Mouse (Mus musculus) CH12.LX (cell line): Measurements from ENCODE around the gene Ate1. TPM values are rescaled to one million over a fixed set of nuclear protein-coding genes. Genes with fewer than 3 reads are reported as not detected.

Experiments used
- DNase-seq: peaks from one replicate; pipeline ENCODE4 v3.0.0-alpha.2; 2013; ENCODE audit errors: extremely low read depth
- H3K27ac ChIP-seq: 2 replicates; pipeline ENCODE4 v1.5.1; 2012; ENCODE audit warnings: low read depth, mild to moderate bottlenecking, control low read depth, moderate library complexity; ENCODE audit not compliant: insufficient read depth
- H3K27me3 ChIP-seq: replicated peaks from 2 replicates; pipeline ENCODE3; 2012; ENCODE audit warnings: inconsistent platforms
- H3K36me3 ChIP-seq, 2 experiments: replicated peaks in 1 of 2; 2 replicates each; pipeline versions ENCODE3 to v1.6.1; 2012; ENCODE audit warnings: inconsistent platforms in 1 of 2, low read length in 1 of 2, mild to moderate bottlenecking in 1 of 2, mixed read lengths in 1 of 2, moderate library complexity in 1 of 2; ENCODE audit not compliant: control insufficient read depth in 1 of 2, insufficient read depth in 1 of 2
- H3K4me1 ChIP-seq, 2 experiments: 2 replicates each; pipeline ENCODE4 v1.6.1; 2012; ENCODE audit warnings: inconsistent platforms in 1 of 2, moderate library complexity in 1 of 2; ENCODE audit not compliant: insufficient read depth in 2 of 2, control insufficient read depth in 1 of 2
- H3K4me2 ChIP-seq: 2 replicates; pipeline ENCODE4 v1.6.1; 2012; ENCODE audit warnings: low read depth, mild to moderate bottlenecking, control low read depth; ENCODE audit not compliant: poor library complexity, insufficient read depth, severe bottlenecking
- H3K4me3 ChIP-seq, 3 experiments: fragments of 150-350 bp in 1 of 3; sonication (generic) in 1 of 3; replicated peaks in 1 of 3; 2 replicates each; pipeline versions ENCODE3 to v1.5.1; 2011 to 2012; ENCODE audit warnings: low read depth in 2 of 3, low read length in 2 of 3, mild to moderate bottlenecking in 2 of 3, moderate library complexity in 2 of 3, control low read depth in 1 of 3, improper control_type of control experiment in 1 of 3, inconsistent platforms in 1 of 3, mixed read lengths in 1 of 3; ENCODE audit not compliant: poor library complexity in 1 of 3
- H3K79me2 ChIP-seq: replicated peaks from 2 replicates; pipeline ENCODE4 v1.6.1; 2012; ENCODE audit warnings: mild to moderate bottlenecking, moderate library complexity; ENCODE audit not compliant: control insufficient read depth, poor library complexity, insufficient read depth, severe bottlenecking; ENCODE audit errors: extremely low read depth
- H3K9ac ChIP-seq: 2 replicates; pipeline ENCODE4 v1.6.1; 2012; ENCODE audit warnings: low read depth, mild to moderate bottlenecking, control low read depth, moderate library complexity; ENCODE audit not compliant: insufficient read depth
- H3K9me3 ChIP-seq: replicated peaks from 2 replicates; pipeline ENCODE3; 2012; ENCODE audit warnings: low read length, inconsistent platforms, mixed read lengths
- ELF1 ChIP-seq: IDR thresholded peaks from 2 replicates; pipeline ENCODE4 v1.6.1; 2014; ENCODE audit warnings: low read depth, mild to moderate bottlenecking, inconsistent platforms, low read length, improper control_type of control experiment
- JUN ChIP-seq: IDR thresholded peaks from 2 replicates; pipeline ENCODE4 v1.6.1; 2011; ENCODE audit warnings: low read depth, mild to moderate bottlenecking, low read length, improper control_type of control experiment, moderate library complexity; ENCODE audit not compliant: insufficient read depth
- JUND ChIP-seq: conservative IDR thresholded peaks from 2 replicates; pipeline ENCODE4 v1.6.1; 2011; ENCODE audit warnings: low read depth, low read length, improper control_type of control experiment
- MAFK ChIP-seq: IDR thresholded peaks from 2 replicates; pipeline ENCODE4 v1.6.1; 2011; ENCODE audit warnings: low read length, improper control_type of control experiment; ENCODE audit not compliant: insufficient replicate concordance
- MAZ ChIP-seq: IDR thresholded peaks from 2 replicates; pipeline ENCODE4 v1.6.1; 2012; ENCODE audit warnings: low read depth, mild to moderate bottlenecking, inconsistent platforms, low read length, improper control_type of control experiment, moderate library complexity
- MXI1 ChIP-seq: IDR thresholded peaks from 2 replicates; pipeline ENCODE4 v1.6.1; 2011; ENCODE audit warnings: mild to moderate bottlenecking, low read depth, low read length, improper control_type of control experiment
- NRF1 ChIP-seq: IDR thresholded peaks from 2 replicates; pipeline ENCODE4 v1.6.1; 2014; ENCODE audit warnings: low read depth, mild to moderate bottlenecking, inconsistent platforms, low read length, improper control_type of control experiment, moderate library complexity
- POLR2A ChIP-seq: IDR thresholded peaks from 2 replicates; pipeline ENCODE4 v1.6.1; 2011; ENCODE audit warnings: low read depth, mild to moderate bottlenecking, improper control_type of control experiment, low read length
- POLR2AphosphoS2 ChIP-seq: IDR thresholded peaks from 2 replicates; pipeline ENCODE4 v1.6.1; 2011; ENCODE audit warnings: low read depth, low read length, improper control_type of control experiment
- RAD21 ChIP-seq: IDR thresholded peaks from 2 replicates; pipeline ENCODE4 v1.6.1; 2011; ENCODE audit warnings: low read depth, mild to moderate bottlenecking, low read length, improper control_type of control experiment, moderate library complexity
- SIN3A ChIP-seq: IDR thresholded peaks from 2 replicates; pipeline ENCODE4 v1.6.1; 2012; ENCODE audit warnings: low read length, improper control_type of control experiment, inconsistent platforms
- TCF12 ChIP-seq: IDR thresholded peaks from 2 replicates; pipeline ENCODE4 v1.6.1; 2014; ENCODE audit warnings: low read depth, mild to moderate bottlenecking, inconsistent platforms, low read length, improper control_type of control experiment
- USF1 ChIP-seq: IDR thresholded peaks from 2 replicates; pipeline ENCODE4 v1.6.1; 2014; ENCODE audit warnings: low read depth, mild to moderate bottlenecking, inconsistent platforms, low read length, improper control_type of control experiment
- ZC3H11A ChIP-seq: IDR thresholded peaks from 2 replicates; pipeline ENCODE4 v1.6.1; 2012; ENCODE audit warnings: low read depth, mild to moderate bottlenecking, inconsistent platforms, low read length, improper control_type of control experiment
- ZKSCAN1 ChIP-seq: IDR thresholded peaks from 2 replicates; pipeline ENCODE4 v1.6.1; 2012; ENCODE audit warnings: low read depth, inconsistent platforms, low read length, improper control_type of control experiment, borderline replicate concordance
- ZMIZ1 ChIP-seq: IDR thresholded peaks from 2 replicates; pipeline ENCODE4 v1.6.1; 2012; ENCODE audit warnings: low read depth, mild to moderate bottlenecking, inconsistent platforms, low read length, improper control_type of control experiment
- ZNF384 ChIP-seq: IDR thresholded peaks from 2 replicates; pipeline ENCODE4 v1.6.1; 2012; ENCODE audit warnings: low read depth, low read length, improper control_type of control experiment, inconsistent platforms
- dilution Hi-C: fragments of 300-500 bp; cut with MboI; formaldehyde crosslinking; loops from 2 replicates; pipeline ENCODE4 v1.14.3; 2020; ENCODE audit warnings: low sequenced_read_pairs; ENCODE audit not compliant: extremely low pct_unique_long_range_greater_than_20kb, extremely low pct_ligation_motif_present
- in situ Hi-C: fragments of 300-500 bp; cut with MboI; formaldehyde crosslinking; loops from 3 replicates; pipeline ENCODE4 v1.14.3; 2019; ENCODE audit warnings: low sequenced_read_pairs, low pct_ligation_motif_present, low pct_unique_long_range_greater_than_20kb, mixed read lengths
- polyA plus RNA-seq: library from polyadenylated mRNA; unstranded; fragments of >175 nt; gene quantifications from 2 replicates; pipeline ENCODE4 v1.2.1, GENCODE M21; 2012; ENCODE audit warnings: low read depth; ENCODE audit not compliant: insufficient read length
- total RNA-seq, 2 experiments: library from RNA; depleted of rRNA; stranded (reverse); fragments of 300-350 nt in 1 of 2; fragments of >200 nt in 1 of 2; gene quantifications; 2 replicates each; pipeline ENCODE4 v1.2.3; 2012 to 2014

Gene Ate1
- total and polyA plus RNA-seq, 3 experiments: 12.2 to 15.4 (median 14.3) TPM

GRCm38 (mm10) chr7:130432141-130432540 lies 88.0 kb downstream of the Ate1 start:
- no peaks in the 10 kb centered on the region for H3K4me1 ChIP-seq
- no peak overlapping the region for H3K9ac ChIP-seq
- TF ChIP-seq JUN (no peak), RAD21 (no peak), ZKSCAN1 (no peak), NRF1 (no peak), ZMIZ1 (no peak), ZC3H11A (no peak), JUND (no peak), MAFK (no peak), SIN3A (no peak), POLR2AphosphoS2 (no peak), ELF1 (no peak), TCF12 (no peak), USF1 (no peak), MXI1 (no peak), POLR2A (no peak)
- H3K4me3 ChIP-seq: no peak overlapping the region
- no peak for DNase-seq
- peaks cover 0 to 2% of the 10 kb centered on the region in 2 experiments for H3K36me3 ChIP-seq
- dilution Hi-C loops (no loop called here), in situ Hi-C loops (no loop called here)
- H3K79me2 ChIP-seq: no peaks in the 10 kb centered on the region
- no peaks in the 10 kb centered on the region for H3K9me3 ChIP-seq
- no peak overlapping the region for H3K27ac ChIP-seq
- H3K4me2 ChIP-seq: no peak overlapping the region
- no peaks in the 10 kb centered on the region for H3K27me3 ChIP-seq

DNA sequence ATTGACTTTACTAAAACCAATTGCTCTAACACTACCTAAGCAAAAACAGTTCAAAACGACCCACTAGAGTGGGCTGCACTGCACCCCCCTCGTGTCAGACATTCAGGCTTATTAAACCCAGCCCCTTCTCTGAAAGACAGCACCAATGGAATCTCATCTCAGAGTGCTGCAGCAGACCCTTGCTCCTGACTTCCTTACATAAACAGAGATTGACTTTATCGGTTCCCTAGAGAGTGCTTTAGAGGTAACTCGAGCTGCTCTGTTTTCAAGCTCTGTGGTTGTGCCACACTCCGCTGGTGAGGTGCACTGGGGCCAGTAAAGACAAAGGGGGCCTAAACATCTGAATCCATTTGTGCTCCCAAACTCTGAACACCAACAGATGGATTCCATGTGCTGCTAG lies 93.6 kb downstream of the Ate1 start:
- dilution Hi-C loops: no loop called here
- TF ChIP-seq ZNF384 (no peak), SIN3A (no peak), TCF12 (no peak), ELF1 (no peak), MAZ (no peak)
- TF ChIP-seq, all 38 proteins: peak for 0
- H3K27me3 ChIP-seq: no peaks in the 10 kb centered on the region
- H3K4me2 ChIP-seq: no peak overlapping the region
- no peak overlapping the region for H3K27ac ChIP-seq
- no peaks in the 10 kb centered on the region for H3K9me3 ChIP-seq
- no peaks in the 10 kb centered on the region for H3K79me2 ChIP-seq
- in situ Hi-C loops: no loop called here
- no peak overlapping the region for H3K4me3 ChIP-seq
- peaks cover 0 to 4% of the 10 kb centered on the region in 2 experiments; a peak in 2 of 4 replicates for H3K4me1 ChIP-seq
- H3K9ac ChIP-seq: no peak overlapping the region
- peaks cover 0 to 2% of the 10 kb centered on the region in 2 experiments for H3K36me3 ChIP-seq
- DNase-seq: no peak
